Mouse (Mus musculus) liver, embryonic 16.5 days (tissue): ENCODE results near the gene Rad9b. TPM values are rescaled to one million over a fixed set of nuclear protein-coding genes. Genes with fewer than 3 reads are reported as not detected.

Experiments
- ATAC-seq: fragments of 200-750 bp; cut with Nextera tagmentation; 2 replicates; pipeline ENCODE4 v1.8.0; 2017; ENCODE audit warnings: low read depth, mild to moderate bottlenecking, moderate number of reproducible peaks, moderate library complexity
- H3K27ac ChIP-seq: fragments of 300-500 bp; sonication (generic); 2 replicates; pipeline ENCODE4 v1.5.1; 2014; ENCODE audit warnings: mild to moderate bottlenecking, low read length
- H3K27me3 ChIP-seq: fragments of 300-500 bp; sonication (generic); 2 replicates; pipeline ENCODE4 v1.6.1; 2014; ENCODE audit warnings: low read depth, low read length, mixed read lengths; ENCODE audit not compliant: control insufficient read depth, insufficient read depth
- H3K36me3 ChIP-seq: fragments of 300-500 bp; sonication (generic); 2 replicates; pipeline ENCODE4 v1.6.1; 2014; ENCODE audit warnings: mild to moderate bottlenecking; ENCODE audit not compliant: control insufficient read depth, insufficient read depth
- H3K4me1 ChIP-seq: fragments of 300-500 bp; sonication (generic); 2 replicates; pipeline ENCODE4 v1.6.1; 2014; ENCODE audit warnings: low read depth, low read length, mixed read lengths; ENCODE audit not compliant: control insufficient read depth
- H3K4me2 ChIP-seq: fragments of 300-500 bp; sonication (generic); 2 replicates; pipeline ENCODE4 v1.6.1; 2014; ENCODE audit warnings: low read depth, low read length, mixed read lengths
- H3K4me3 ChIP-seq: fragments of 300-500 bp; sonication (generic); 2 replicates; pipeline ENCODE4 v1.5.1; 2014; ENCODE audit warnings: low read depth, mild to moderate bottlenecking, low read length
- H3K9ac ChIP-seq: fragments of 300-500 bp; sonication (generic); 2 replicates; pipeline ENCODE4 v1.6.1; 2014; ENCODE audit warnings: low read depth, low read length
- H3K9me3 ChIP-seq: fragments of 300-500 bp; sonication (generic); replicated peaks from 2 replicates; pipeline ENCODE4 v1.6.1; 2016; ENCODE audit warnings: low read length; ENCODE audit not compliant: control insufficient read depth
- WGBS: fragments of 180-500 bp; shearing (Covaris S2); extraction: QIAGEN DNeasy Blood & Tissue Kit; methylation state at CpG from one replicate; pipeline ENCODE4 v1.1.7; 2014; ENCODE audit not compliant: insufficient replicate concordance; 5-methylcytosine and 5-hydroxymethylcytosine counted together
- polyA plus RNA-seq: library from polyadenylated mRNA; unstranded; fragments of >200 nt; fragmentation: Nextera tagmentation; extraction: Ambion mirVana; gene quantifications from 2 replicates; pipeline ENCODE4 v1.2.1, GENCODE M21; 2015

Rad9b gene
- polyA plus RNA-seq, 1 experiment from 2014 or later: 2.5 TPM

DNA sequence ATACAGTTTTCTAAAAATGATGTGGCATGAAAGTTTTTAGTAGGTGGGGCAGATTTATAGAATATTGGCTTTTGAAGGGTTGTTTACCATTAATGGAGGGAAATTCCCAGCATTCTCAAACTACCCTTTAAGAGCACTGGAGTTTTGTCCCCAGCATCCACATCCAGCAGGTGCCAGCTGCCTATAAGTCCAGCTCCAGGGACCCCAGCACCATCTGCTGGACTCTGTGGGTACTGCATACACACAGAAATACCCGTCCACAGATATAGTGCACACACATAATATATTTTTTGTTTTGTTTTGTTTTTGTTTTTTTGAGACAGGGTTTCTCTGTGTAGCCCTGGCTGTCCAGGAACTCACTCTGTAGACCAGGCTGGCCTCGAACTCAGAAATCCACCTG lies 39.9 kb upstream of the Rad9b start:
- Histone ChIP-seq H3K4me2 (no peak overlapping the region), H3K27ac (no peak overlapping the region), H3K27me3 (no peaks in the 10 kb centered on the region), H3K9me3 (no peaks in the 10 kb centered on the region), H3K4me3 (no peak overlapping the region), H3K9ac (no peak overlapping the region), H3K4me1 (peaks cover 16% of the 10 kb centered on the region), H3K36me3 (peaks cover 4% of the 10 kb centered on the region; the same call in 1 of the 2 replicates)
- WGBS: 31% methylated on average over 2 of the region's 2 CpGs
- no peak for ATAC-seq

DNA sequence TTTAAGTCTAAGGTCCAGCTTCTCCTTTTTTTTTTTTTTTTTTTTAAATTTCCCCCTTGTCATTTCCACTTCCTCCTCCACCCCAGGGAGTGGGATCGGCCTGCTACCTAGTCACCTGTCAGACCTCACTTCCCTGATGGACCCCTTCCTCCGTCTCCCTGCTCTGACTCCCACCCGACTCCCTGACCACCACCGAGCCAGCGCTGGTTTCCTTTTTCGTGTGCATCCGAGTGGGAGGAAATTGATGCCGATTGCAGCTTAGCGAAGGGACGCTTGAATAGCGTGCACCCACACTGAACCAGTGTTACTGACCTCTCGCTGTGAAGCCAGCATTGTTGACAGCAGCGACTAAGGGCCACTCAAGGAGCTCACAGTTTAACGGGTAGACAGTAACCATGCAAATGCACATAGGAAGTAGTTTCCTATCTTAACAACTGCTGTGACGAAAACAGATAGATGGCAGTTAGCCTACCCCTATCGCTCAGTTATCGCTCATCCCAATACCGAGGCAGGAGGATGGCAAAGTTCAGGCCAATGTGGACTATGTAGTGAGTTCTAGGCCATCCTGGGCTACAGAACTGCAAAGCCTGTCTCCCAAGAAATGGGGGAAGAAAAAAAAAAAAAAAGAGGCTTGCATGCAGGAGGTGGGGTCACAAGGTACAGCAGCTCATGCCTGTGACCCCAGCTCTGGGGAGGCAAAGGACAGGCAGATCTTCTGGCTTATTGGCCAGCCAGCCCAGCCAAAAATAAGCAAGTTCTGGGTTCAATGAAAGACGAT lies 38.4 kb upstream of the Rad9b start:
- H3K9ac ChIP-seq: peak overlapping the region; percentile 98
- peak; percentile 35 for ATAC-seq
- H3K9me3 ChIP-seq: no peaks in the 10 kb centered on the region
- H3K4me2 ChIP-seq: peak overlapping the region; percentile 79
- no peaks in the 10 kb centered on the region for H3K27me3 ChIP-seq
- WGBS: 6% methylated on average over 19 of the region's 19 CpGs
- peaks cover 16% of the 10 kb centered on the region for H3K4me1 ChIP-seq
- peaks cover 4% of the 10 kb centered on the region; the same call in 1 of the 2 replicates for H3K36me3 ChIP-seq
- peak overlapping the region; percentile 99 for H3K4me3 ChIP-seq
- H3K27ac ChIP-seq: peak overlapping the region; percentile 76

DNA sequence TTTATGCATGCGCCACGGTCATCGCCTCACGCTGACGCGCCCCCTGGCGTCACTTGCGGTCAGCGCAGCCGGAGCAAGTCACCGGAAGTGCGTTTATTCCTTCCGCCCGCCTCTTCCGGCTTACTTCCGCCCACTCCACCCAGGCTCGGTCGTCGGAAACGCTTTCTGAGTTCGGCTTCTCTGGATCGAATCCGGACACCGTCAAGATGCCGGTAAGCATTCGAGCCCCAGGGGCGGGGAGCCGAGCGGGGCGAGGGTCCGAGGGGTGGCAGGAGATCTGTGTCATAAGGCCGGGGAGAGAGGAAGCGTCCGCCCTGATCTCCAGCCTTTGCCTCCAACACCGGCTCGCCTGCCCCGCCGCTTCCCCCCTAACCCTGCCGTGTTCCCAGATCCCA lies 37.8 kb upstream of the Rad9b start, which contains the start of gene Arpc3:
Arpc3 (plus strand) TSS at position 93 of the 395 bp plus-strand sequence.
- no peaks in the 10 kb centered on the region for H3K27me3 ChIP-seq
- peaks cover 16% of the 10 kb centered on the region for H3K4me1 ChIP-seq
- H3K36me3 ChIP-seq: peaks cover 2% of the 10 kb centered on the region; the same call in 1 of the 2 replicates
- H3K4me3 ChIP-seq: peak within 1 kb of the TSS; percentile 99
- WGBS: 0% methylated on average over 39 of the region's 39 CpGs
- H3K4me2 ChIP-seq: peak within 1 kb of the TSS; percentile 79
- peak within 1 kb of the TSS; percentile 98 for H3K9ac ChIP-seq
- ATAC-seq: peak; percentile 86
- H3K27ac ChIP-seq: peak within 1 kb of the TSS; percentile 76
- H3K9me3 ChIP-seq: no peaks in the 10 kb centered on the region

DNA sequence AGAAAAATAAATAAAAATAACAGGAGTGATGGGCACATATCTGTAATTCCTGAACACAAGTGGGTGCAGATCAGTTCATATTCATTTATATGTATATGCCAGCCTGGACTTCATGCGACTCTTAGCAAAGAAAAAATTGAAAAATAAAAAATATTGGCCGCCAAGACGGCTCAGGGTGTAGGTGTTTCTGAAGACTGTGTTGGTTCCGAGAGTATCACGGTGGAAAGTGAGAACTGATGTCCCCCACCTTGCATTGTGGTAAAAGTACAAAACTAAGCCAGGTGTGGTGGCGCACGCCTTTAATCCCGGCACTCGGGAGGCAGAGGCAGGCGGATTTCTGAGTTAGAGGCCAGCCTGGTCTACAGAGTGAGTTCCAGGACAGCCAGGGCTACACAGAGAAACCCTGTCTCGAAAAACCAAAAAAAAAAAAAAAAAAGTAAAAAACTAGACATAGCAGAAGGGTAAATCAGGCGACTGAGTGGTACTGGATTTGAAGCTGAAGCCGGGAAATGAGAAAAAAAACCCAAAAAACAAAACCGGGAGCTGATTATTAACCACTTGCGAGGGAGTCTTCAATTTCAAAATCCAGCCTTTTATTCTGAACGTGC lies 37.2 kb upstream of the Rad9b start:
- Histone ChIP-seq H3K9ac (peak overlapping the region; percentile 34; the same call in 1 of the 2 replicates), H3K4me2 (peak overlapping the region; percentile 55), H3K27ac (no peak overlapping the region), H3K36me3 (no peaks in the 10 kb centered on the region), H3K27me3 (no peaks in the 10 kb centered on the region), H3K4me3 (peak overlapping the region; percentile 99), H3K4me1 (peaks cover 16% of the 10 kb centered on the region), H3K9me3 (no peaks in the 10 kb centered on the region)
- no peak for ATAC-seq
- 46% methylated on average over 15 of the region's 16 CpGs for whole genome bisulfite sequencing

DNA sequence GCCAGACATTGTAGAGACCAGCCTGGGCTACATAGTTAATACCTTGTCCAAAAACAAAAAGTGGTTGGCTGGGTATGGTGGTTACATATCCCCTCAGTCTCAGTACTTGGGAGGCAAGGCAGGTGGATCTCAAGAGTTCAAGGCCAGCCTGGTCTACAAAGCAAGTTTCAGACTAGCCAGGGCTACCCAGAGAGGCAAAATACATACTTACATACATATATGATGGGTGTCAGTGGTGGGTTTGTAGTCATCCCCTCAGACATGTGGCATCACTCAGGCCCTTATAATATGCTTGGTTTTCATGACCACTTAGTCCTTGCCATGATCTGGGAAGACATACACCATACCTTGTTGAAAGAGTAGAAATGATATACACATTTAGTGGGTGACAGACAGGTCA lies 36.6 kb upstream of the Rad9b start:
- no peaks in the 10 kb centered on the region for H3K27me3 ChIP-seq
- no peak overlapping the region for H3K27ac ChIP-seq
- H3K4me2 ChIP-seq: no peak overlapping the region
- no peaks in the 10 kb centered on the region for H3K9me3 ChIP-seq
- no peaks in the 10 kb centered on the region for H3K36me3 ChIP-seq
- no peak overlapping the region for H3K9ac ChIP-seq
- H3K4me1 ChIP-seq: peaks cover 16% of the 10 kb centered on the region
- no peak for ATAC-seq
- no peak overlapping the region for H3K4me3 ChIP-seq

DNA sequence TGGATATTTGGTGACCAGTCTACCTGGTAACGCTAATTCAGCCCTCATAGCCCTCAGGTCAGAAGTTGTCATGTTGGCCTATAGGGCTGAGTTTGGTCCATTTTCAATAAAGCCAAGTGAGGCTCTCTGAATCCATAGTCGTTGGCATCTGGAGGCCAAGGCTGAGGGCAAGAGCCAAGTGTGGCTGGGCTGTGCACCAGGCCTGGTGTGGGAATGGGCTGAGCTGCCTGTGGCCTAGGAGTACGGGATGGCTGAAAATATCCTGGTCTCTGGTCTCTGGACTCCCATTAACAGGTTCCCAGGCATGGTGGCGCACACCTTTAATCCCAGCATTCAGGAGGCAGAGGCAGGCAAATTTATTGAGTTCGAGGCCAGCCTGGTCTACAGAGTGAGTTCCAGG lies 36.0 kb upstream of the Rad9b start:
- Histone ChIP-seq H3K27ac (no peak overlapping the region), H3K4me1 (peaks cover 16% of the 10 kb centered on the region), H3K9ac (no peak overlapping the region), H3K4me3 (no peak overlapping the region), H3K36me3 (no peaks in the 10 kb centered on the region), H3K9me3 (no peaks in the 10 kb centered on the region), H3K27me3 (no peaks in the 10 kb centered on the region), H3K4me2 (no peak overlapping the region)
- 70% methylated on average over 5 of the region's 5 CpGs for WGBS
- no peak for ATAC-seq

DNA sequence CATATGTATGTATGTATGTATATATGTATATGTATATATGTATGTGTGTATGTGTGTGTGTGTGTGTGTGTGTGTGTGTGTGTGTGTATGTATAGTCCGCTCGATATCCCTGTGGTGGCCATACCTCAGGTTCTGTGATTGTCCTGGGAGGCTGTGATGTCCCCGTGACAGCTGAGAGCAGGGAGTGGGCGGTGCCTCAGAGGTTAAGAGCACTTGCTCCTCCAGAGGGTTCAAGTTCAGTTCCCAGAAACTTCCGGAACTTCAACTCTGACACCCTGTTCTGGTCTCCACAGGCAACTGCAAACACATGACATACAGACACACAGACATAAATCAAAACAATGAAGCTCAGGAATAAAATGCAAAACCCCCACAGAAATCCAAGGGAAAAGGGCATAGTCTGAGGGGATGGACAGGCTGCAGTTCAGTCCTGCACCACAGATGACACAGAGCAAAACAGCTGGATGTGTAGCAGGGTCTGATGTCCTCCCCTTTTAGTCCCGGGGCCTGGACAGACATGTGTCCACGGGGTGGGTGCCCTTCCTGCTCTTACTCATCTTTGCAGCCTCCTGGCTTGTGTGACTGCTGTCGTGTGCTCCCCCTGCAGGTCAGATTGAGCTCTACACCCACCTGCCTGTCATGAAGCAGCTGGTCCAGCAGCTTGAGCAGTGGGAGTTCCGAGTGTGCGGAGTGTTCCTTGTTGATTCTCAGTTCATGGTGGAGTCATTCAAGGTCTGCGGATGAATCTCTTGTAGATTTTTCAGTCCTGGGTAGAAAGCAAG lies 25.5 kb upstream of the Rad9b start:
- Histone ChIP-seq H3K4me3 (no peak overlapping the region), H3K27me3 (no peaks in the 10 kb centered on the region), H3K9me3 (no peaks in the 10 kb centered on the region), H3K27ac (no peak overlapping the region), H3K4me2 (no peak overlapping the region), H3K9ac (no peak overlapping the region), H3K36me3 (peaks cover 18% of the 10 kb centered on the region), H3K4me1 (no peaks in the 10 kb centered on the region; the same call in 1 of the 2 replicates)
- ATAC-seq: peak; percentile 58
- WGBS: 51% methylated on average over 11 of the region's 11 CpGs

DNA sequence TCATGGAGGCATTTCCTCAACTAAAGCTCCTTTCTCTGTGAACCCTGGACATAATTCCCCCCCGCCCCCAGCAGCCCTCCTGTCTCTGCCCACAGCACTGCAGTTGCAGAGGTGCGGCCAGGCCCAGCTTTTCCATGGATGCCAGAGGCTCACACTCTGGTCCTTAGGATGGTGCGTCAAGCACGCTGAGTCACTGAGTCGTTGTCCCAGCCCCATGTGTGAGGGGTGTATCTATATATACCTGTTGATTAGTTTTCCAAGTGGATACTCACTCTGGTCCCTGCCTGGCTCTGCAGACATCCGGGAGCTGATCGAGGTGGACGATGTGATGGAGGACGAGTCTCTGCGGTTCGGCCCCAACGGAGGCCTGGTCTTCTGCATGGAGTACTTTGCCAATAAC lies 24.1 kb upstream of the Rad9b start:
- Histone ChIP-seq H3K9me3 (no peaks in the 10 kb centered on the region), H3K4me1 (peaks cover 8% of the 10 kb centered on the region), H3K4me3 (no peak overlapping the region), H3K27me3 (no peaks in the 10 kb centered on the region), H3K36me3 (peaks cover 18% of the 10 kb centered on the region), H3K9ac (no peak overlapping the region), H3K4me2 (no peak overlapping the region), H3K27ac (no peak overlapping the region)
- WGBS: 86% methylated on average over 12 of the region's 12 CpGs
- no peak for ATAC-seq
